Mouse (Mus musculus) testis, adult 2 months (tissue): ENCODE measurements around the gene Smc1b. TPM values are rescaled to one million over a fixed set of nuclear protein-coding genes. Genes with fewer than 3 reads are reported as not detected.
"Not testable (repeated sequence)": the region's sequence is repeated elsewhere in the genome, so short reads cannot be mapped to it uniquely, and the experiment has no call there.

Experiments
- H3K27ac ChIP-seq: fragments of 200-500 bp; 2 replicates; pipeline ENCODE4 v1.5.1; 2012; ENCODE audit warnings: low read depth, low read length; ENCODE audit not compliant: control insufficient read depth, insufficient read depth
- H3K27me3 ChIP-seq: fragments of 200-500 bp; 2 replicates; pipeline ENCODE4 v1.6.1; 2012; ENCODE audit warnings: mild to moderate bottlenecking, low read length, moderate library complexity; ENCODE audit not compliant: control insufficient read depth, insufficient read depth
- H3K36me3 ChIP-seq: fragments of 200-500 bp; 2 replicates; pipeline ENCODE4 v1.6.1; 2012; ENCODE audit warnings: mild to moderate bottlenecking, low read length; ENCODE audit not compliant: control insufficient read depth, insufficient read depth
- H3K4me1 ChIP-seq: fragments of 200-500 bp; 2 replicates; pipeline ENCODE4 v1.6.1; 2012; ENCODE audit warnings: low read length; ENCODE audit not compliant: control insufficient read depth, insufficient read depth
- H3K4me3 ChIP-seq: fragments of 200-500 bp; 2 replicates; pipeline ENCODE4 v1.5.1; 2012; ENCODE audit warnings: low read depth, mild to moderate bottlenecking, low read length, moderate library complexity, mixed read lengths; ENCODE audit not compliant: control insufficient read depth
- CTCF ChIP-seq: fragments of 200-500 bp; IDR thresholded peaks from 2 replicates; pipeline ENCODE4 v1.5.1; 2012; ENCODE audit warnings: low read depth, mild to moderate bottlenecking, inconsistent platforms, low read length, moderate library complexity; ENCODE audit not compliant: control insufficient read depth, insufficient read depth, insufficient replicate concordance
- POLR2A ChIP-seq: fragments of 200-500 bp; IDR thresholded peaks from 2 replicates; pipeline ENCODE4 v1.6.1; 2012; ENCODE audit warnings: low read depth, mild to moderate bottlenecking, inconsistent platforms, low read length, moderate library complexity; ENCODE audit not compliant: control insufficient read depth
- polyA plus RNA-seq: library from polyadenylated mRNA; depleted of rRNA; stranded (reverse); fragments of >200 nt; gene quantifications from 2 replicates; pipeline ENCODE4 v1.2.3, GENCODE M21; 2012

Gene Smc1b
- polyA plus RNA-seq, 1 experiment: 25.1 TPM

- peaks cover 18% of the 10 kb centered on the region for H3K4me1 ChIP-seq
- TF ChIP-seq POLR2A (peak; percentile 79; the same call in 1 of the 2 replicates), CTCF (no peak)
- no peaks in the 10 kb centered on the region for H3K36me3 ChIP-seq
- H3K4me3 ChIP-seq: peak overlapping the region; percentile 89
- no peaks in the 10 kb centered on the region for H3K27me3 ChIP-seq
- H3K27ac ChIP-seq: peak overlapping the region; percentile 88
These were observed 95.0 kb downstream of the Smc1b start for GRCm38 (mm10) chr15:85036566-85037342.

- not testable (repeated sequence) for H3K4me3 ChIP-seq, H3K36me3 ChIP-seq, H3K27ac ChIP-seq, H3K27me3 ChIP-seq
- peaks cover 16% of the 10 kb centered on the region for H3K4me1 ChIP-seq
These were observed 97.8 kb downstream of the Smc1b start for GRCm38 (mm10) chr15:85033916-85034315.

- Histone ChIP-seq H3K27me3 (no peaks in the 10 kb centered on the region), H3K36me3 (no peaks in the 10 kb centered on the region), H3K27ac (no peak overlapping the region), H3K4me3 (no peak overlapping the region), H3K4me1 (peaks cover 9% of the 10 kb centered on the region)
- TF ChIP-seq POLR2A: no peak
- TF ChIP-seq CTCF: no peak
These were observed 99.9 kb downstream of the Smc1b start for GRCm38 (mm10) chr15:85031866-85032265.

- H3K4me1 ChIP-seq, H3K36me3 ChIP-seq, H3K4me3 ChIP-seq, H3K27ac ChIP-seq, H3K27me3 ChIP-seq: not testable (repeated sequence)
These were observed 101.1 kb downstream of the Smc1b start for GRCm38 (mm10) chr15:85030643-85031042.

- not testable (repeated sequence) for H3K4me3 ChIP-seq, H3K27ac ChIP-seq, H3K27me3 ChIP-seq, H3K36me3 ChIP-seq, H3K4me1 ChIP-seq
These were observed 103.1 kb downstream of the Smc1b start, which contains the start of gene Fam118a for GRCm38 (mm10) chr15:85028648-85029047. Fam118a (plus strand) TSS chr15:85028948.

- TF ChIP-seq CTCF (no peak), POLR2A (no peak)
- Histone ChIP-seq H3K36me3 (no peaks in the 10 kb centered on the region), H3K4me3 (no peak overlapping the region), H3K4me1 (no peaks in the 10 kb centered on the region), H3K27ac (no peak overlapping the region), H3K27me3 (no peaks in the 10 kb centered on the region)
These were observed 104.0 kb downstream of the Smc1b start for GRCm38 (mm10) chr15:85027740-85028139.

GRCm38 (mm10) chr15:85026197-85026596, 105.6 kb downstream of the Smc1b start:
- Histone ChIP-seq H3K36me3 (no peaks in the 10 kb centered on the region), H3K4me1 (no peaks in the 10 kb centered on the region), H3K4me3 (no peak overlapping the region), H3K27me3 (no peaks in the 10 kb centered on the region), H3K27ac (no peak overlapping the region)
- TF ChIP-seq POLR2A (no peak), CTCF (no peak)

- Histone ChIP-seq H3K27me3 (no peaks in the 10 kb centered on the region), H3K4me3 (no peak overlapping the region), H3K27ac (no peak overlapping the region), H3K36me3 (no peaks in the 10 kb centered on the region), H3K4me1 (peaks cover 2% of the 10 kb centered on the region; the same call in 1 of the 2 replicates)
- no peak for TF ChIP-seq CTCF
- TF ChIP-seq POLR2A: no peak
These were observed 109.6 kb downstream of the Smc1b start for GRCm38 (mm10) chr15:85022211-85022610.
